Mouse (Mus musculus) frontal cortex, postnatal 14 days (tissue): Measurements from ENCODE around the gene Rtn4rl1.

ENCODE experiments used
- DNase-seq, 2 experiments: peaks; one replicate each; pipeline ENCODE4 v3.0.0; 2022; ENCODE audit warnings: low spot score in 2 of 2

The Rtn4rl1 gene

DNA sequence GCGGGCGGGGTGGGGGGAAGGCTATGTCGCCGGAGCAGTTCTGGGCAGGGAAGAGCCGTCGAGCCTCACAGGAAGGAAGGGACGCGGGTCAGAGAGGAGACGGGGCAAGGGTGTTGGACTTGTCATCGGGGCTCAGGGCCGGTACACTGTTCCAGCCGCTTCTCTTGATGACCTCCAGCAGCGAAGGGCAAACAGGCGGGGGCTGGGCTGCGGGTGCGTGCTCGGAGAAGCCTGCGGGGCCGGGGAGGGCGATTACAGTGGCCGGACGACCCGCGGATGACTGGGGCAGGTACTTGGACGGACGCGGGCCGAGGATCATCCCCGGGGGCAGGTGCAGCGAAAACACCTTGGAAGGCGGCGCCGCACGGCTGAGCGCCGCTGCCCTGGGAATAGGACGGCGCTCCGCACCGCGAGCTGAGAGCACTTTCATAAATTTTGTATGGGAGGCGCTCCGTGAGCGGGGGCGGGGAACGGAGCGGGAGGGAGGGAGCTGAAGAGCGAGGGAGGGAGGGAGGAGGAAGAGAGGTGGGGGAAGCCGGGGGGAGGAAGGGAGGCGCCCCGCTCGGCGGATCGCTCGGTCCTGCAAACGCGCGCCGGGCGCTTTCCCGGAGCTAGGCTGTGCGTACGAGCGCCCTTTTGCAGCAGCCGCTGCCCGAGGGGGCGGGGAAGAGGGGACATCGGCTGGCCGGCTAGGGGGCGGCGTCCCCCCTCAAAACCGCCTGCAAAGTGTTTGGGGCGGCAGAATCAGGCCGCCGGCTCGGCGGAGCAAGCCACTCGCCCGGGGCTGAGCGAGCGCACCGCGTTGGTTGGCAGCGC is at the start of gene Rtn4rl1:
Rtn4rl1 (plus strand) TSS at position 528 of the 816 bp plus-strand sequence.
- peak in 1 of 2 experiments; percentile 61 for DNase-seq

GRCm38 (mm10) chr11:75145841-75146240 is 47.7 kb upstream of the Rtn4rl1 start:
- no peak for DNase-seq

DNA sequence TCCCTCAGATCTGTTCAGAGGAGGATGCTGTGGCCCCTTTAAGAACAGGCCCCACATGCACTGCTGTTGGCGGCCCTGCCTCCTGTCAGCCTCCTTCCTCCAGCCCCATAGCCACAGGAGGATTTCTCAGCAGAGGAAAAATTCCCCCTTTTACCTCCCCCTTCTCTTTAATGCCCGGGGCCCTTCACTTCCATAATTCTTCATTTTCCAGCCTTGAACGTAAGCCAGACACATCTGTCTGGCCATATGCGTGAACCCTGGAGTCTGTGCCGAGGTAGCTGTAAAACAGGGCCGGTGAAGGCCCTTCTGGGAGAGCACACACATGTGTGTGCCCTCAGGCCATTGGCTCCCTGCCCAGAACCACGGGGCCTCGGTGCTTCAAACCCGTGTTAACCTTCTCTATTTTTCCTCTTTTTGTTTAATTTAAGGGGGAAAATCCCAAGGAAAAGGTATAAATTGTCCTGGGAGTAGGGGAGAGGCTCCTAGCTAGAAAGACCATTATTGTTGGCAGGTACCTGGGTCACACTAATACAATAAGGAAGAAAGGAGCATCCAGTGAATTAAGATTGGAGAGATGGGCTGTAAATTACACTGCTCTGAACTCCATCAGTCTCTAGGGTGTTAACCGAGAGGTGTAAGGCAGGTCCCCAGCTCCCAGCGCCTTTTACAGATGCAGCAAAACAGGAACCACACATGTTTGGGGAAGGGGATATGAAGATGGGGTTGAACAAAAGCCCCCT is 46.3 kb upstream of the Rtn4rl1 start:
- no peak for DNase-seq

- no peak for DNase-seq
These were observed 45.8 kb upstream of the Rtn4rl1 start for GRCm38 (mm10) chr11:75147846-75148168.

GRCm38 (mm10) chr11:75148332-75149035 is 45.1 kb upstream of the Rtn4rl1 start:
- DNase-seq: no peak

GRCm38 (mm10) chr11:75150346-75150745 is 43.2 kb upstream of the Rtn4rl1 start:
- no peak for DNase-seq

DNA sequence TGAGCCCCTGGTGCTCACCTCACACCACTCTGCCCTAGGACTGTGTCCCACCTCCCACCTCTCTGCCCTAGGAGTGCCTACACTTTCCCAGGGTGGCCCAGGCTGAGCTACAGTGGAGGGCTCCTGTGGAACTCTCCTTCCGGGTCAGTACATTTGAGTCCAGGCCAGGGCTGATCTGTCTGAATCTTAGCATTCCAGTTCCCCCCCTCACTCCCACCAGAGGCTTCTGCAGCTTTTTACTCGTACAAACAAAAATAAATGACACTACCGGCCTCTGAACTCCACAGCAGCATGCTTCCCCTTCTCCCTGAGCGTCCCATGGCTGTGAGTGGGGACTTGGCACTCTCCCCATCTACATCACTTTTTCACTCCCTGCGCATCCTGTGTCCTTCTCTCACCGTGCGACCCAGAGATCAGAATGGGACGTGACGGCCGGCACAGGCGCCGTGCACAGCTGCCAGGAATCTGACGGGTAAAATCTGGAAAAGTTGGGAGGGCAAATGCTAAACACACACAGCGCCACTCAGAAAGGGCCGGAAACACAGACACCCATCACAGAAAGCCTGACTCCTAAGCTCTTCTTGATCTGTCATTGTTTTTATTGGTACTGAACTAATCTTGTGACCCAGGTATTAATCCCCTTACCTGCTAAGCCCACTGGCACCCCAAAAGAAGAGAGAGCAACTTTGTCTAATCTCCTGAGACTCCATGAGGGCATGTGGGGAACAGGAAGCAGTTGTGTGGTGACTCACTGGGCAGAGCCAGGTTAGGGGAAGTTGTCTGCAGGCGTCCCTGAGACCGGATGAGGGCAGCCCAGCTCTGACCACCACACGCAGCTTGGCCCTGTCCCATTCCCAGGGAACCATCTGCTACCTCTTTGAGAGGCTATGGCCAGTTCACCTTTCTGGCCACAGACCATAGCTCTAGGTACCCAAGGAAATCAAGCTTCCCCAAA is 40.7 kb upstream of the Rtn4rl1 start:
- DNase-seq: no peak

DNA sequence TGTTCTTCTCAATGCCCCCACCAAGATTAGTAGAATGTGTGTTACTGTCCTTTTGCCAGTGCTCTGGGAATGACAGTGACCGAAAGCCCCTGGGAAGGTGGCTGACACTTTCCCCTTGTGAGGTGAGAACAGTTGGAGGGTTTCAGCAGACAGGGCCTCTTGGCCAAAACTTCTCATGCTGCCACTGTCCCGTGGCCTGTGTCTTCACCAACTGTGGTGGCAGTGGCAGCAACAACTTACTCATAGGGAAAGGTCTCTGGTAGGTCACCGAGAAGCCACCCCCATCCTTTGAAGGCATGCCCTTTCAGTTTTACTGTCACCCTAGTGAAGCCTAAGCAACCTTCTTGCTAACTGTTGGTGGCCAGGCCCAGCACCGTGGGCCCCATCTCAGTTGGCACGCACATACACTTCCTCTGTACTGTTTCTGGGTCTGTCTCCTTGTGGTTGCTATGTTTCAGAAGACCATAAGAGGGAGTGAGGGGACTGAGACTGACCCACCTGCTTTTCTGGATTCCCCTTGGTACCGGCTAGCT is 39.5 kb upstream of the Rtn4rl1 start:
- DNase-seq: no peak

GRCm38 (mm10) chr11:75155985-75156384 is 37.6 kb upstream of the Rtn4rl1 start:
- no peak for DNase-seq

DNA sequence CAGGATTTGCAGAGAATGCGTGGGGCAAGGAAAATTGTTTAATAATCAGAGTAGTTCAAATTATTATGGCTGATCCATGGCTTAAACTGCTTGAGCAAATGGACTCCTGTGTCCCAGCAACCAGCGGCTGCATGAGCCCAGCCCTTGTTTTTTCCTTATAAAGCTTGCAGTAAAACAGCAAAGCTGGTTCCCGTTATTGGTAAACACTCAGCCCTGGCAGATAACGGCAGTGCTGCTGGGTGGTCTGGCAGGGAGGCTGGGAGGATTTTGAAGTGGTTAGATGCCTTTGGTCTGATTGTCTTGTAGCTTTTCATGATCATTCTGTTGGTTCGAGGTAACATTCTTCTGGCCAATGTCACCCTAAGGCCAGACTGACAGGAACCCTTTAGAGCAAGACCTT is 37.2 kb upstream of the Rtn4rl1 start:
- no peak for DNase-seq

GRCm38 (mm10) chr11:75157037-75157436 is 36.5 kb upstream of the Rtn4rl1 start:
- DNase-seq: no peak

GRCm38 (mm10) chr11:75157901-75158300 is 35.7 kb upstream of the Rtn4rl1 start:
- DNase-seq: no peak

- no peak for DNase-seq
These were observed 35.2 kb upstream of the Rtn4rl1 start for GRCm38 (mm10) chr11:75158432-75158831.

DNA sequence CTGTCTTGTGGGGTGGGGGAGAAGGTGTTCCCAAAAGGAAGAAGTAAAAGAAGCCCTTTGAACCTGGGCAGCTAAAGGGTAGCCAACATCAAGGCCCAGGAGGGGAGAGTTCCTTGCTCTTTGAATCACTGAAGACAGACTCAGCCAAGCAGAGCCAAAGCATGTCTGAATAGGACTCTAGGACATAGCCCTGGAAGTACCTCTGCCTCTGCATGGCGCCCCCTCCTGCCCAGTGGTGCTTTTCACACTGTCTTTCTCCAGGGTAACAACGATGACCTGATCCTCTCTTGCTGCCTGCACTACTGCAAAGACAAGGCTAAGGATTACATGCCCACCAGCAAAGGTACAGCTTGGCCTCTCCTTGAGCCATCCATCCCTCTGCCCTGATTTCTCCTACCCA is 34.0 kb upstream of the Rtn4rl1 start:
- no peak for DNase-seq

- no peak for DNase-seq
These were observed 32.6 kb upstream of the Rtn4rl1 start for GRCm38 (mm10) chr11:75160954-75161353.

GRCm38 (mm10) chr11:75161417-75162008 is 32.1 kb upstream of the Rtn4rl1 start:
- DNase-seq: no peak

GRCm38 (mm10) chr11:75162591-75163080 is 30.9 kb upstream of the Rtn4rl1 start:
- no peak for DNase-seq

DNA sequence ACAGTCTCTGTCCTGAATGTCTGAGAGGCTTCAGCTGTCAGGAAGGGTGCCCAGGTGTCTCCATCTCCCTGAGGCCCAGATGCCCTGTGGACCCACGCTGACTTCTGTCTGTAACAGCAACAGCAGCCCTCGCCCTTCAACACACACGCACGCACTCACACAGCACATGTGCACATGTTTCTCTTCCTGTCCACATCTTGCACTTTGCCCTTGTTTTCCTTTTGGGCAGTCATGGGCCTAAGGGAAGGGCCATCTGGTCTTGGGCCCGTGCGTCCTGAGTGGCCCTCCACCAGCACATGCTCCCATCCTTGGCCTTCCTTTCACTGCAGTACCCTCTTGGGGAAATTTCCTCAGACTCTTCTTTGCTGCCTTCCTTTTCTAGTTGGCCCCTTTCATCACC is 30.2 kb upstream of the Rtn4rl1 start:
- no peak for DNase-seq

DNA sequence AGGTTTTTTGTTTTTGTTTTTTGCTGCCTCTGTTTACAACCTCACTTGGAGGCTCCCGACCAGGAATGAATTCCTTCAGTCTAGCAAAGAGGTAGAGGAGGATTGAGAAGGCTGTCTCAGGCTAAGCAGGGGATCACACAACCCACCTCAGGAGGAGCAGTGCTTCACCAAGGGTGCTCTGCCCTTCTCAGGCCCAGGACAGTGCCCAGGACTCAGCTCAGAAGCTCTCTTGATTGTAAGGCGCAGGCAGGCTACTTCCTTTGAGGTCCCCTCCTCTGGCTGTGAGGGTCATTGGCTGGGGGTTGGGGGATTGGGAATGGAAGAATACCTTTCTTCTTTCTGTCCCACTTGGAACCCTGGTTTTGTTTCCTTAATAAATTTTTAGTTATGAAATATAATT is 29.5 kb upstream of the Rtn4rl1 start:
- no peak for DNase-seq

GRCm38 (mm10) chr11:75164750-75165149 is 28.8 kb upstream of the Rtn4rl1 start:
- DNase-seq: no peak
